Mouse (Mus musculus) liver, embryonic 14.5 days (tissue): Measurements from ENCODE around the gene Ccdc117. TPM values are rescaled to one million over a fixed set of nuclear protein-coding genes. Genes with fewer than 3 reads are reported as not detected.

Experiments
- ATAC-seq: fragments of 200-750 bp; cut with Nextera tagmentation; 2 replicates; pipeline ENCODE4 v1.8.0; 2017; ENCODE audit warnings: moderate number of reproducible peaks, mild to moderate bottlenecking, moderate library complexity; ENCODE audit not compliant: insufficient read depth
- DNase-seq, 3 experiments: peaks; one replicate each; pipeline ENCODE4 v3.0.0-alpha.2; 2012 to 2013; ENCODE audit warnings: low read depth in 3 of 3, low spot score in 3 of 3
- H3K27ac ChIP-seq: fragments of 300-500 bp; sonication (generic); 2 replicates; pipeline ENCODE4 v1.5.1; 2014; ENCODE audit warnings: moderate library complexity, mild to moderate bottlenecking, control low read depth, inconsistent platforms
- H3K27me3 ChIP-seq: fragments of 300-500 bp; sonication (generic); 2 replicates; pipeline ENCODE4 v1.6.1; 2014; ENCODE audit warnings: mild to moderate bottlenecking, low read length, moderate library complexity; ENCODE audit not compliant: control insufficient read depth, insufficient read depth
- H3K36me3 ChIP-seq: fragments of 300-500 bp; sonication (generic); replicated peaks from 2 replicates; pipeline ENCODE4 v1.6.1; 2014; ENCODE audit warnings: low read depth; ENCODE audit not compliant: control insufficient read depth, insufficient read depth
- H3K4me1 ChIP-seq, 2 experiments: fragments of 200-500 bp in 1 of 2; fragments of 300-500 bp in 1 of 2; sonication (generic) in 1 of 2; replicated peaks; 2 replicates each; pipeline ENCODE4 v1.6.1; 2012 to 2014; ENCODE audit warnings: antibody characterized with exemption in 1 of 2, inconsistent platforms in 1 of 2, low read length in 1 of 2; ENCODE audit not compliant: control insufficient read depth in 2 of 2, insufficient read depth in 2 of 2
- H3K4me2 ChIP-seq: fragments of 300-500 bp; sonication (generic); 2 replicates; pipeline ENCODE4 v1.6.1; 2014; ENCODE audit warnings: low read depth, mild to moderate bottlenecking, control low read depth, moderate library complexity
- H3K4me3 ChIP-seq, 2 experiments: fragments of 200-500 bp in 1 of 2; fragments of 300-500 bp in 1 of 2; sonication (generic) in 1 of 2; 2 replicates each; pipeline ENCODE4 v1.5.1; 2012 to 2014; ENCODE audit warnings: low read depth in 2 of 2, low read length in 2 of 2, mild to moderate bottlenecking in 2 of 2, control low read depth in 1 of 2, inconsistent platforms in 1 of 2, moderate library complexity in 1 of 2; ENCODE audit not compliant: insufficient read depth in 1 of 2
- H3K9ac ChIP-seq: fragments of 300-500 bp; sonication (generic); replicated peaks from 2 replicates; pipeline ENCODE4 v1.6.1; 2014; ENCODE audit warnings: mild to moderate bottlenecking, control low read depth, moderate library complexity
- H3K9me3 ChIP-seq: fragments of 300-500 bp; sonication (generic); 2 replicates; pipeline ENCODE4 v1.6.1; 2016; ENCODE audit warnings: low read length, mixed read lengths; ENCODE audit not compliant: control insufficient read depth
- CTCF ChIP-seq: IDR thresholded peaks from 2 replicates; pipeline ENCODE4 v1.5.1; 2016; ENCODE audit warnings: antibody characterized with exemption, low read depth, control low read depth
- EP300 ChIP-seq: IDR thresholded peaks from 2 replicates; pipeline ENCODE4 v1.6.1; 2016; ENCODE audit warnings: antibody characterized with exemption, low read depth
- WGBS: fragments of 180-500 bp; shearing (Covaris S2); extraction: QIAGEN DNeasy Blood & Tissue Kit; methylation state at CpG from one replicate; pipeline ENCODE4 v1.1.7; 2014; ENCODE audit not compliant: insufficient replicate concordance; 5-methylcytosine and 5-hydroxymethylcytosine counted together
- polyA plus RNA-seq, 2 experiments: library from polyadenylated mRNA; depleted of rRNA in 1 of 2; stranded (reverse) in 1 of 2; unstranded in 1 of 2; fragments of >200 nt; fragmentation: Nextera tagmentation in 1 of 2; extraction: Ambion mirVana in 1 of 2; gene quantifications; 2 replicates each; pipeline versions ENCODE4 v1.2.1 to v1.2.3; 2012 to 2014

Gene Ccdc117
- polyA plus RNA-seq, 2 experiments = 6.3 to 7.5 TPM

DNA sequence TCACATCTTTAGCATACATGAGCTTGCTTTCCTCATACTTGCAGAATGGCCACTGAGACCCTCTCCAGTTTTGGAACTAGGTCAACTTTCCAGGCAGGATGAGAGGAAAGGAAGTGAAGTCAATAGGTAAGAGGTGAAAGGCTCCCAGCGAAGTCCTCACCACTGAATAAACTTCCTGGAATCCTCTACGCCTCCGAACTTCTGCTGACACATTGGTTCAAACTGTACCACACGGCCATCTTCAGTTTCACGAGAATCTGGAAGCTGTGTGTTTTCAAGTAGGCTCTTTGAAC lies 31.9 kb downstream of the Ccdc117 start:
- H3K9ac ChIP-seq = no peak overlapping the region
- H3K4me1 ChIP-seq = peaks cover 7 to 29% of the 10 kb centered on the region in 2 experiments; a peak in 3 of 4 replicates
- no peaks in the 10 kb centered on the region for H3K27me3 ChIP-seq
- no peaks in the 10 kb centered on the region for H3K36me3 ChIP-seq
- H3K4me3 ChIP-seq = no peak overlapping the region
- no peak for TF ChIP-seq EP300
- TF ChIP-seq CTCF = no peak
- 62% methylated on average over 5 of the region's 5 CpGs for WGBS
- H3K27ac ChIP-seq = no peak overlapping the region
- ATAC-seq (no peak), DNase-seq (no peak)
- no peak overlapping the region for H3K4me2 ChIP-seq
- no peaks in the 10 kb centered on the region for H3K9me3 ChIP-seq

DNA sequence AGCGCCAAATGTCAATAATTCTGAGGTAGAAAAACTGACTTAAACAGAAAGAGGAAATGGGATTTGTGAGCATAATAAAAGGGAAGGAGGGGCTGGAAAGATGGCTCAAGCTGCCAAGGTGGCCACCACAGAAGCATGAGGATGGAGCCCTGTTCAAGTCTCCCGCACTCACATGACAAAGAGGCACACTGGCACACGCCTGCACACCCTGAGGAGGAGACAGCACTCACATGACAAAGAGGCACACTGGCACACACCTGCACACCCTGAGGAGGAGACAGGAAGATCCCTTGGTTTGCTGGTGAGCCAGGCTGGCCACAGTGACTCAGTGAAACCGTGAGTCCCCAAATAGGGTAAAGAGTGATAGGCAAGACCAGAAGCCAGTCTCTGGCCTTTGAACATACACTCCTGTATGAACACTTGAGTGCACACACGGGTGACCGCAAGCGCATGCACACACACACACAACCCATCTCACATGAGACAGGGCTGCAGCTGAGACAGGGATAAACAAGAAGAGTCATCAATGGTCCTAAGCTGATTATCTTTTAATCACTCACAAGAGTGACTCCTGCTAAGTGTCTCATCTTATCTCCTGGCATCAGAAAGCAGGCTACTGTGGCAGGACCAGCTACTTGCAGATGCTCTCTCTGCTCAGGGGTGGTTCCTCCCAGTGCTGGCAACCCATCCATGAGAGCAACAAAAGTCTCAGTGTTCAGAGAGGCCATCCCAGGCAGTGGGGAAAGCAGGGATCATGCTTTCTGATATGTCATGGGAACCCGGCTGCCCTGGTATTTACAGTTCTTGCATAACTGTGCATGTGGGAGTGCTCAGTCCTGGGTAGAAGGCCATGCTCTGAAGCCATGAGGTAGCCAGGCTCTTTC lies 32.5 kb downstream of the Ccdc117 start:
- ATAC-seq = peak; percentile 42
- no peak for TF ChIP-seq CTCF
- TF ChIP-seq EP300 = no peak
- H3K9me3 ChIP-seq = no peaks in the 10 kb centered on the region
- peaks cover 7 to 29% of the 10 kb centered on the region in 2 experiments; a peak in 3 of 4 replicates for H3K4me1 ChIP-seq
- 56% methylated on average over 8 of the region's 8 CpGs for WGBS
- no peak overlapping the region for H3K4me2 ChIP-seq
- no peaks in the 10 kb centered on the region for H3K27me3 ChIP-seq
- H3K9ac ChIP-seq = no peak overlapping the region
- no peak overlapping the region for H3K27ac ChIP-seq
- H3K4me3 ChIP-seq = no peak overlapping the region
- H3K36me3 ChIP-seq = no peaks in the 10 kb centered on the region
- no peak for DNase-seq

DNA sequence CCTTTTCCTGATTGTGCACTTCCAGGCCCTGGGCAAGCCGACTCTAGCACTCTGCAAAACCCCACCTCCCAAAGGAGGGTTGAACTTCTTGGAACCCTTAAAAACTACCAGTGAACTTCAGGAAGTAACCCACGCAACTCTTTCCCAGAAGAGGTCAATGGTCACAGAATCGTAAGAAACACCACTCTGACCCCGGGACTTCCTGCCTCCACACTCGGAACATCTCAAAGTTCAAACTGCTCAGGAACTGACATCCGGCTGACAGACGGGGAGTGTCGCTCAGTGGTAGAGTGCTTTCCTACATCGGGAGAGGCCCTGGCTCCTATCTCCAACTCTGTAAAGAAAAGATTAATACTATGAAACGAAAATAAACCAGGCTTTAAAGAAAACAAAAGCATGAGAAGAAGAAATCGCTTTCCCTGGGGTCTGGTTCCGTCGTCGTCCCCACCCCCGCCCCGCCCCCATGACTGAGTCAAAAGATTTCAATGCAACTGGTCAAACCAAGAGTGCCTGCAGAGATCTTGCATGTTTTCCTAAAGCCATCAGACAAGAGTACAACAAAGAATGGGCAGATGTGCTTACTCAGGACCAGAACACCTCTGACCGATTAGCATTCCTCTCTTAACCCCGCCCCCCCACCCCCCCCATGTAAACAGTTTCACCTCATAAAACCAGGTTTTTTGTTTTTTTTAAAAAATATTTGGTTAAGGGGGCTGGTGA lies 36.0 kb downstream of the Ccdc117 start:
- Histone ChIP-seq H3K36me3 (no peaks in the 10 kb centered on the region), H3K27ac (no peak overlapping the region; the same call in 1 of the 2 replicates), H3K4me3 (peak overlapping the region; percentile 40 to 53), H3K9me3 (no peaks in the 10 kb centered on the region), H3K4me2 (peak overlapping the region; percentile 67), H3K4me1 (peaks cover 7 to 33% of the 10 kb centered on the region in 2 experiments; a peak in 3 of 4 replicates), H3K27me3 (no peaks in the 10 kb centered on the region), H3K9ac (no peak overlapping the region; the same call in 1 of the 2 replicates)
- DNase-seq (no peak), ATAC-seq (peak; percentile 54; the same call in 1 of the 2 replicates)
- WGBS = 9% methylated on average over 18 of the region's 18 CpGs
- TF ChIP-seq EP300 = no peak
- no peak for TF ChIP-seq CTCF

DNA sequence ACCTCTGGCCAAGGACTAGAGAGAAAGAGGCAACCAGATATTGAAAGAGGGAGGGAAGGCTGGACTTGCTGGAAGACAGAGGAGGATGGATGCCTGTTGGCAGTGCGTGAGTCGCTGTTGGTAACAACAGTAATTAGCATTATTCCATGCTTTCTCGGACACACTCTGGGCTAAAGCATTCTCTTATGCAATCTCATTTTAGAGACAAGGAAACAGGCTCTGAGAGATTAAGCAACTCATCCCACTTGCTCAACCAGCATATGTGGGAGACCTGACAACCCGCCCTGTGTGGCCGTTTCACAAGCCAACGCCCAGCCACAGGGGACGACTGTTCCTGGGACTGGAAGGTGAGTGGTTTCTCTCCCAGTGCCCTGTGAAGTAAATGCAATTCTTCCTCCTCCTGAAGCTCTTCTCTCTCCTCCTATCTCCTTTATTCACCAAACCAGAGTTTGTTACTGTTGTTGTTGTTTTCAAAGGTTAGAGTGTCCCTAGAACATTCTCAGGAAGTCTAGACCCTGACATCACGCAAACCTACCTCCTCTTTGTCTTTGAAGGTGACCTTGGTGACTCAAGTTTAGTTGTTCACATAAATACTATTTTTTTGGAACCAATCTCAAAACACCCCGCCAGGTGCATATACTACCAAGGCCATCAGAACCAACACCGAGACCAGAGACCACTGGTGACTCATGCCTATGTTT lies 39.5 kb downstream of the Ccdc117 start:
- H3K9me3 ChIP-seq = no peaks in the 10 kb centered on the region
- H3K36me3 ChIP-seq = no peaks in the 10 kb centered on the region
- no peak overlapping the region for H3K9ac ChIP-seq
- DNase-seq = no peak
- no peak overlapping the region for H3K4me2 ChIP-seq
- TF ChIP-seq CTCF (no peak), EP300 (0 out of 2 replicates have a peak, but pooled peaks have one; percentile 22)
- peaks cover 0 to 21% of the 10 kb centered on the region in 2 experiments; a peak in 2 of 4 replicates for H3K4me1 ChIP-seq
- 55% methylated on average over 10 of the region's 10 CpGs for WGBS
- no peak for ATAC-seq
- H3K27ac ChIP-seq = no peak overlapping the region
- no peak overlapping the region for H3K4me3 ChIP-seq
- no peaks in the 10 kb centered on the region for H3K27me3 ChIP-seq
